Mouse (Mus musculus) skeletal muscle tissue, adult 2 months (tissue): ENCODE results near the gene Epb41l4b.

Experiments
- DNase-seq: peaks from one replicate; pipeline ENCODE4 v3.0.0-alpha.2; 2012; ENCODE audit warnings: low read depth, low spot score

Epb41l4b gene

GRCm38 (mm10) chr4:57153068-57153835 is 10.0 kb upstream of the Epb41l4b start:
- DNase-seq, result peak; percentile 58

GRCm38 (mm10) chr4:57148182-57148581 is 4.9 kb upstream of the Epb41l4b start:
- no peak for DNase-seq

GRCm38 (mm10) chr4:57142374-57143025 is 737 bp downstream of the Epb41l4b start:
- no peak for DNase-seq

DNA sequence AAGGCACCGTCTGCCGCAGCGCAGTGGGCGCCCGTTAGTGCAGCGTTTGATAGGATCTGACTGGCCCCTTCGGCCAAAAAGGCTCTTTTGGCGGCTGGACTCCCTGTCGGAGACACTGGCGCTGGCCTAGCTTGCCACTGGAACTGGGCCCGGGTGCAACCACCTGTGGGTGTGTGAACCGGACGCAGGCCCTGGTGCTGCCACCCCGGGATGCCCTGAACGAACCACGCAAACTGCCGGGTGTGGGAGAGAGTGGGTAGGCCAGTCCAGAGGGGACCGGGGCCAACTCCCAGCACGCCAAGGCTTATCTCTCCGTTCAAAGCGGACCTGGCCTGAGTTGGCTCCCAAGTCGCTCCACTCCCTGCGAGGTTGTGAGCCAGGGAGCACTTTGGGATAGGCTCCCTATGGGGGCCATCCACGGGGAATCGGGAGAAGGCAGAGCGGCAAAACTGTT is 1.3 kb downstream of the Epb41l4b start:
- DNase-seq, result no peak

- no peak for DNase-seq
Measured at GRCm38 (mm10) chr4:57140992-57141717, 2.1 kb downstream of the Epb41l4b start.

DNA sequence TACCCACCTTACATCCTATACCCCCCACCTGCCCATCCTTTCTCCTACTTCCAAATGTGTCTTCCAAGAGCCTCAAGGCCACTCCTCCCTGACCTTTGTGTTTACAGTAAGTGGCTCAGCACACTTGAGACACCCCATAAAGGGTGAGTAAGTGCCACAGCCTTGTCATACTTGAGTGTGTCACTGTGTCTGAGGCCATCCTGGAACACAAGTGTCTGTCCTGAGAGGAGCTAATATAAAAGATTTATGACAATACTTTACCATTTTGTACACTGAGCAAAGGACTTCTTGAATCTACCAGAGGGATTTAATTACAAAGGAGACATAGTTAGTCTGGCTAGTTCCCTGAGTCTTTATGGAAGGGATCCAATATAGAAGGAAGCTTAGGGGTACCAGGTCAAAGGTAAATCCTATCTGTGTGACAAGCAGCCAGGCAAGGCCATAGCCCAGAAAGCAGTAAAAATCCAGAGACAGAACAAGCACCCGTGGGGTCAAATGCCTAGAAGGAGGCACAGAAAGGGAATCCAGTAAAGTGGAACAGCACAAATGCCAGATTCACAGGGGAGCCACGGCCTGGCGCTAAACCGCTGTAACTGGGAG is 2.9 kb downstream of the Epb41l4b start:
- no peak for DNase-seq

GRCm38 (mm10) chr4:57139433-57139832 is 3.8 kb downstream of the Epb41l4b start:
- DNase-seq, result peak; percentile 72

- DNase-seq, result no peak
Measured at GRCm38 (mm10) chr4:57138093-57138440, 5.2 kb downstream of the Epb41l4b start.

DNA sequence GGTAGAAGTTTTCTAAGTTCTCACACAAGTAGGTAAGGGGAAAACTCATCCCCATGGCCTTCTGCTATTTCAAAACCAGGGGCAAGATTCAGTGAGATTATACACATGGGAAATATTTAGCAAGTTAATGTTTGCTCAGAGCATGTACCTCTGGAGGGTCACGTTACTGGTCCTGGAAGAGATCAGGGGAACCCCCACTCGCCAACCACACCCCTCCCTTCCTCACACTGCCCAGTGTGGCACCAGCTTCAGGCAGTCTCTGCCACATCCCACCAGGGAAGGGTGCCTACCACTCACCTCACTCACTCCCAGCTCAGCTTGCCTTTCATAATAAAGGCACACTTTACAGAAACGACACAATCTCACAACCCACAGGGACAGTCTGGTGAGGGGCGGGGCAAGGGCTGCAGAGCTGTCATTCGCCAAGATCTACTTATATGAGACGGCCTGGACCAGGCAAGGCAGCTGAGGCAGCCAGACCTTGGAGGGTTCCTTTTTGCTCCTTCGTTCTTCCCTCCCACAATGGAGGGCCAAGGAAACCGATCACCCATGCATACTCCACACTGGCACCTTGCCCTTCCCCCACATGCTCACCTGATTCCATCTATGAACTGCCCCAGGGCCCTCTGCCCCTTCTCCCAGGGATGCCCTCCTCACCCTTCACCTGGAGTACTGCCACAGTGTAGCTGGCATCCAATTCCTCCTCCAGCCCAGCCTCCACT is 5.7 kb downstream of the Epb41l4b start:
- no peak for DNase-seq

DNA sequence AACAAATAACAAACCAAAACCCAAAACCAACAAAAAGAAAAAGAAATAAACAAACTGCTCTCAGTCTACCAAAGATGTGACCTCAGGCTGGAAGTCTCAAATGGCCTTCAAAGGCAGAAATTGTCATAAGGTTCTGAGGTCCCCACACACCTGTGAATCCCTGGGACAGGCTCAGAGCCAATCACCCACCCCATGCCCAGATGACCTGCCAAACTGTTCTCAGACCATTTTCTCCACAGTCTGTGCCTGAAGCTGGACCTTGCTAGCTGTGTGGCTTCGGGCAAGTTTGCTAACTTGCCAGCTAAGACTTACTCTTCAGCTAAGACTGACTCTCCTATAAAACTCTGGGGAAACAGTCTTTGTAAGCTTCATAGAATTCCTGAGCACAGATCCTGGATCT is 7.8 kb downstream of the Epb41l4b start:
- DNase-seq, result no peak

DNA sequence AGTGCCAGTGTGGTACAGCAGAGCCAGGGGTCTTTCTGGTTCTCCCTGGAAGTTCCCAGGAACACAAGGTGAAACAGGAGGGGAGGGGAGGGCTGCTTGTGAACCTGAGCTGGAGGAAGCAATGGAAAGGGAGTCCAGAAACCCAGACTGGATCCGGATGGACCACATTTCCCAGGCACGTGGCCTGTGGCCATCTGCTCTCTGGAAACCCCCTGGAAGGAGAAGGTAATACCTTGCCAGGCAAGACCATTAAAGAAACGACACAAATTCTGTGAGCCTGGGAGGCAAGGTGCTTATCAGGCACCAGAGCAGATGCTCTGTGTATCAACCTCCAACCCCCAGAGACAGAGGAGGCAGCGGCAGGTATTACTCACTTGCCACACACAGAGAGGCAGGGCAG is 8.7 kb downstream of the Epb41l4b start:
- no peak for DNase-seq

GRCm38 (mm10) chr4:57131839-57132238 is 11.4 kb downstream of the Epb41l4b start:
- no peak for DNase-seq

DNA sequence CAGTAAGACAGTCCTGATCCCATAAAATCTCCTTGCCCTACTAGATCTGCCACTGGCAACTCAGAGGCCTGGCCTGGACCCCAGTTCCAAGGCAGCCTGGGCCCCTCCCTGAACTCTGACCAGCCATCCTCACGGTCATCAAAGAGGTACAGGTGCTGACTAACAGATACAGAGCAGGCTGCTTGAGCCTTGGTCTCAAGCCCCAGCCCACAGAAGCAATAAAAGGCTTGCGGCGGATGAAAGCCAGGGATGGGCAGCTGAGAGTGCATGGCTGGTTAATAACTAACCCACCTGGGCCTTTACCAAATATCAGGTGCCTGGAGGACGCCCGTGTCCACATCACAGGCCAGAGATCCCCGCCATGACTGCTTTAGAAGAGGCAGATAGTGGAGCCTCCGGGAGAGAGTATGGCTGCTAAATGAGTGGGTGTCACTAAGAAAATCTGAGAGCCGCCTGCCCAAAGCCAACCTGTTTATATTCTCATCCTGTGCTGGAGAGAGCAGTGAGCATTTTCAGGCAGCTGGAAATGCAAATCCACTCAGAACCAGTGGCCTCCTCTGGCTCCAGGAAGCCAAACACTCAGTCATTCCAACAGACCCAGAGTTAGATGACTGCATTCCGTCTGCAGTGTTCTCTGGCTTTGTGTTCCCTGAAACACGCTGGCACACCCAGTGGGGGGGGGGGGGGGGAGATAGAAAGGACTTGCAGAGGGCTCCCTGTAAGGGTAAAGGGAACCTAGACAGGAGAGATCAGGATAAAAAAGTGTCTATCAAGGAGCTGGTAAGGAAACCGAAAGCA is 13.3 kb downstream of the Epb41l4b start:
- DNase-seq, result no peak

- DNase-seq, result no peak
Measured at GRCm38 (mm10) chr4:57123003-57123402, 20.2 kb downstream of the Epb41l4b start.

GRCm38 (mm10) chr4:57122166-57122565 is 21.1 kb downstream of the Epb41l4b start:
- DNase-seq, result no peak

DNA sequence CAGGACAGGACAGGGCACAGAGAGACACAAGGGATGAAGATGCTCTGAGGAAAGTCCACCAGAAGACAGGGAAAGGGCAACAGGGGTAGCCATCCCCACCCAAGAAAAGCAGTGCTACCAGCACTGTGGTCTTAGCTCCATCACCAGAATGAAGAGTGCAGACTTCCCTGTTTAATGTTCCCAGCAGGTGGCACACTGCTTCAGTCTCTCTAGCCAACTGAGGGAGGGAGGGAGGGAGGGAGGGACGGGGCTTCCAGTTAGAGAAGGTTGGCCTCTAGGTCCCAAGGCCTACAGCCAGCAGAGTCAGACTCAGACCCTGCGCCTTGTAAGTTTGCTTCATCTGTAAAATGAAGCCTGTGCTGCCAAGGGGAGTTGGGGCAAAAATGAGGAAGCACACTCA is 22.7 kb downstream of the Epb41l4b start:
- peak; percentile 40 for DNase-seq

DNA sequence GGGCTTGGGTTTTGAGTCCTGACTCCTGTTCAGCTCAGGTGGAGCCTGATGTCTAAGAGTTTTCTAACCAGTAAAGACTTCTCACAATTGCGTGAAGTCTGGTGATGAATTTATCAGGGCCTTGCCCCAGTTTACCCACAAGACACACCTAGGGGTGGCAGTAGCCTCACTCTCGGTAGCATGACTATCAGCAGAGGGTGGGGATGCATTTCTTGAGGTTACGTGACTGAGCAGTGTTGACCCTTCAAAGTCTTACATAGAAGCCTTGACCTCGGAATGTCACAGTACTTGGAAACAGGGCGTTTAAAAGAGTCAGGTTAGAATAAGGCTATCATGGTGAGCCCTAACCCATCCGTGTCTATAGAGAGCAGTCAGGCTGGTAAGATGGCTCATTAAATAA is 23.3 kb downstream of the Epb41l4b start:
- no peak for DNase-seq

GRCm38 (mm10) chr4:57118883-57119282 is 24.4 kb downstream of the Epb41l4b start:
- no peak for DNase-seq

GRCm38 (mm10) chr4:57116278-57116677 is 27.0 kb downstream of the Epb41l4b start:
- no peak for DNase-seq
